Mouse (Mus musculus): ENCODE results near the gene Cd46. TPM values are rescaled to one million over a fixed set of nuclear protein-coding genes. Genes with fewer than 3 reads are reported as not detected.

Gene Cd46
- total RNA-seq, 1 experiment, result 0.40 TPM

- no peaks in the 10 kb centered on the region for H3K4me1 ChIP-seq (ENCODE audit: control insufficient read depth in 2 of 2, insufficient read depth in 2 of 2, low read length in 2 of 2, poor library complexity in 1 of 2)
- in situ Hi-C loops (cut with MboI; ENCODE audit: low sequenced_read_pairs in 2 of 2, unreplicated experiment in 2 of 2), result no loop called here
- no peaks in the 10 kb centered on the region for H3K36me3 ChIP-seq (ENCODE audit: control insufficient read depth, insufficient read depth, low read length, poor library complexity, severe bottlenecking)
- no peak overlapping the region for H3K27ac ChIP-seq (ENCODE audit: insufficient read depth, low read depth, low read length, poor library complexity, severe bottlenecking)
- no peak for DNase-seq (ENCODE audit: low read depth, low spot score)
- TF ChIP-seq CHD2 (IDR thresholded peaks at IDR 0.05; ENCODE audit: low read depth, low read length), result no peak
- TF ChIP-seq MAFK (IDR thresholded peaks at IDR 0.05; ENCODE audit: insufficient read depth, low read depth, low read length), result no peak
- no peak for TF ChIP-seq ZC3H11A (IDR thresholded peaks at IDR 0.05; ENCODE audit: borderline replicate concordance, low read depth, low read length)
- TF ChIP-seq ZNF384 (IDR thresholded peaks at IDR 0.05; ENCODE audit: low read depth, low read length), result no peak
- TF ChIP-seq HCFC1 (IDR thresholded peaks at IDR 0.05; ENCODE audit: borderline replicate concordance, insufficient read depth, low read length), result no peak
- no peak overlapping the region for H3K9ac ChIP-seq (ENCODE audit: insufficient read depth, low read depth, low read length, poor library complexity, severe bottlenecking)
- no peaks in the 10 kb centered on the region for H3K9me3 ChIP-seq (ENCODE audit: control insufficient read depth, insufficient read depth, low read depth, low read length)
- no peak overlapping the region for H3K4me3 ChIP-seq (ENCODE audit: insufficient read depth in 1 of 2, low read depth in 1 of 2, low read length in 2 of 2, poor library complexity in 1 of 2, severe bottlenecking in 1 of 2)
Observed at GRCm38 (mm10) chr1:195019062-195019600, 72.9 kb downstream of the Cd46 start.

- no peaks in the 10 kb centered on the region for H3K36me3 ChIP-seq (ENCODE audit: control insufficient read depth, insufficient read depth, low read length, poor library complexity, severe bottlenecking)
- no peak overlapping the region for H3K4me3 ChIP-seq (ENCODE audit: insufficient read depth in 1 of 2, low read depth in 1 of 2, low read length in 2 of 2, poor library complexity in 1 of 2, severe bottlenecking in 1 of 2)
- DNase-seq (ENCODE audit: low read depth, low spot score), result no peak
- H3K4me1 ChIP-seq (ENCODE audit: control insufficient read depth in 2 of 2, insufficient read depth in 2 of 2, low read length in 2 of 2, poor library complexity in 1 of 2), result no peaks in the 10 kb centered on the region
- in situ Hi-C loops (cut with MboI; ENCODE audit: low sequenced_read_pairs in 2 of 2, unreplicated experiment in 2 of 2), result no loop called here
- no peak overlapping the region for H3K9ac ChIP-seq (ENCODE audit: insufficient read depth, low read depth, low read length, poor library complexity, severe bottlenecking)
- H3K9me3 ChIP-seq (ENCODE audit: control insufficient read depth, insufficient read depth, low read depth, low read length), result no peaks in the 10 kb centered on the region
- TF ChIP-seq ZNF384 (IDR thresholded peaks at IDR 0.05; ENCODE audit: low read depth, low read length) (peak; percentile 86), HCFC1 (IDR thresholded peaks at IDR 0.05; ENCODE audit: borderline replicate concordance, insufficient read depth, low read length) (no peak)
- H3K27ac ChIP-seq (ENCODE audit: insufficient read depth, low read depth, low read length, poor library complexity, severe bottlenecking), result no peak overlapping the region
Observed at GRCm38 (mm10) chr1:195018089-195018999, 73.7 kb downstream of the Cd46 start.

GRCm38 (mm10) chr1:195017626-195018025, 74.4 kb downstream of the Cd46 start:
- no peak for TF ChIP-seq ZC3H11A (IDR thresholded peaks at IDR 0.05; ENCODE audit: borderline replicate concordance, low read depth, low read length)
- no peak for TF ChIP-seq ZNF384 (IDR thresholded peaks at IDR 0.05; ENCODE audit: low read depth, low read length)
- TF ChIP-seq MAFK (IDR thresholded peaks at IDR 0.05; ENCODE audit: insufficient read depth, low read depth, low read length), result no peak
- TF ChIP-seq HCFC1 (IDR thresholded peaks at IDR 0.05; ENCODE audit: borderline replicate concordance, insufficient read depth, low read length), result no peak
- TF ChIP-seq CHD2 (IDR thresholded peaks at IDR 0.05; ENCODE audit: low read depth, low read length), result no peak
- Histone ChIP-seq H3K4me3 (ENCODE audit: insufficient read depth in 1 of 2, low read depth in 1 of 2, low read length in 2 of 2, poor library complexity in 1 of 2, severe bottlenecking in 1 of 2) (no peak overlapping the region), H3K4me1 (ENCODE audit: control insufficient read depth in 2 of 2, insufficient read depth in 2 of 2, low read length in 2 of 2, poor library complexity in 1 of 2) (no peaks in the 10 kb centered on the region), H3K9ac (ENCODE audit: insufficient read depth, low read depth, low read length, poor library complexity, severe bottlenecking) (no peak overlapping the region), H3K36me3 (ENCODE audit: control insufficient read depth, insufficient read depth, low read length, poor library complexity, severe bottlenecking) (no peaks in the 10 kb centered on the region), H3K27ac (ENCODE audit: insufficient read depth, low read depth, low read length, poor library complexity, severe bottlenecking) (no peak overlapping the region), H3K9me3 (ENCODE audit: control insufficient read depth, insufficient read depth, low read depth, low read length) (no peaks in the 10 kb centered on the region)
- no peak for DNase-seq (ENCODE audit: low read depth, low spot score)
- in situ Hi-C loops (cut with MboI; ENCODE audit: low sequenced_read_pairs in 2 of 2, unreplicated experiment in 2 of 2), result no loop called here

GRCm38 (mm10) chr1:195016811-195017501, 75.1 kb downstream of the Cd46 start:
- no peak overlapping the region for H3K9ac ChIP-seq (ENCODE audit: insufficient read depth, low read depth, low read length, poor library complexity, severe bottlenecking)
- in situ Hi-C loops (cut with MboI; ENCODE audit: low sequenced_read_pairs in 2 of 2, unreplicated experiment in 2 of 2), result no loop called here
- no peak overlapping the region for H3K27ac ChIP-seq (ENCODE audit: insufficient read depth, low read depth, low read length, poor library complexity, severe bottlenecking)
- DNase-seq (ENCODE audit: low read depth, low spot score), result no peak
- TF ChIP-seq ZC3H11A (IDR thresholded peaks at IDR 0.05; ENCODE audit: borderline replicate concordance, low read depth, low read length) (no peak), ZNF384 (IDR thresholded peaks at IDR 0.05; ENCODE audit: low read depth, low read length) (0 out of 2 replicates have a peak, but pooled peaks have one; percentile 3)
- H3K36me3 ChIP-seq (ENCODE audit: control insufficient read depth, insufficient read depth, low read length, poor library complexity, severe bottlenecking), result no peaks in the 10 kb centered on the region
- no peak overlapping the region for H3K4me3 ChIP-seq (ENCODE audit: insufficient read depth in 1 of 2, low read depth in 1 of 2, low read length in 2 of 2, poor library complexity in 1 of 2, severe bottlenecking in 1 of 2)
- no peaks in the 10 kb centered on the region for H3K9me3 ChIP-seq (ENCODE audit: control insufficient read depth, insufficient read depth, low read depth, low read length)
- no peaks in the 10 kb centered on the region for H3K4me1 ChIP-seq (ENCODE audit: control insufficient read depth in 2 of 2, insufficient read depth in 2 of 2, low read length in 2 of 2, poor library complexity in 1 of 2)

Data from ES-E14 (cell line).